Mouse (Mus musculus): Measurements from ENCODE around the gene Gramd1b. TPM values are rescaled to one million over a fixed set of nuclear protein-coding genes. Genes with fewer than 3 reads are reported as not detected.

Gramd1b gene
- polyA plus RNA-seq, 1 experiment from 2014 or later, result 3.0 TPM

DNA sequence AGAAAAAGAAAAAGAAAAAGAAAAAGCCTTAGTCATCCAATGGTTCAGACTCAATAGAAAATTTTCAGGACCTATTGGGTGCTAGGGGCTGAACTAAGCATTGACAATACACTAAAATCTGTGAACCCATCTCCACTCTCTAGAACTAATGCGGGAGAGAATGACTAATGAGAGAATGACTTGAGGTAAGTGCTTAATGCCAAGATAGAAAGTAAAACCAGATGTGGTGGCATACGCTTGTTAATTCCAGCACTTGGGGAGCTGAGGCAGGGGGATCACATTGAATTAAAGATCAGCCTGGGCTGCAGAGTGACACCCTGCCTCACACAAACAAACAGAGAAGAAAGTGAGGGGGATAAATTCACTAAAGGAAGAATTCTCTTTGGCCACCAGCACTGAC lies 131.0 kb downstream of the Gramd1b start:
- no peaks in the 10 kb centered on the region for H3K27me3 ChIP-seq (replicated peaks)
- 86% methylated on average over 2 of the region's 2 CpGs for WGBS

GRCm38 (mm10) chr9:40399359-40399932 lies 131.7 kb downstream of the Gramd1b start:
- ATAC-seq, result no peak
- H3K27ac ChIP-seq, result no peak overlapping the region
- no peaks in the 10 kb centered on the region for H3K27me3 ChIP-seq (replicated peaks)
- no peaks in the 10 kb centered on the region for H3K9me3 ChIP-seq
- no peaks in the 10 kb centered on the region for H3K36me3 ChIP-seq
- H3K9ac ChIP-seq, result no peak overlapping the region
- H3K4me2 ChIP-seq (replicated peaks), result no peak overlapping the region
- no peak overlapping the region for H3K4me3 ChIP-seq (replicated peaks)
- WGBS, result 78% methylated on average over 6 of the region's 6 CpGs
- no peaks in the 10 kb centered on the region; the same call in 1 of the 2 replicates for H3K4me1 ChIP-seq (replicated peaks)

More for the DNA sequence above, 131.0 kb downstream of the Gramd1b start:
- Histone ChIP-seq H3K4me3 (replicated peaks) (no peak overlapping the region), H3K27ac (no peak overlapping the region), H3K4me1 (replicated peaks) (no peaks in the 10 kb centered on the region; the same call in 1 of the 2 replicates), H3K9me3 (no peaks in the 10 kb centered on the region), H3K36me3 (no peaks in the 10 kb centered on the region), H3K9ac (no peak overlapping the region), H3K4me2 (replicated peaks) (no peak overlapping the region)
- no peak for ATAC-seq

DNA sequence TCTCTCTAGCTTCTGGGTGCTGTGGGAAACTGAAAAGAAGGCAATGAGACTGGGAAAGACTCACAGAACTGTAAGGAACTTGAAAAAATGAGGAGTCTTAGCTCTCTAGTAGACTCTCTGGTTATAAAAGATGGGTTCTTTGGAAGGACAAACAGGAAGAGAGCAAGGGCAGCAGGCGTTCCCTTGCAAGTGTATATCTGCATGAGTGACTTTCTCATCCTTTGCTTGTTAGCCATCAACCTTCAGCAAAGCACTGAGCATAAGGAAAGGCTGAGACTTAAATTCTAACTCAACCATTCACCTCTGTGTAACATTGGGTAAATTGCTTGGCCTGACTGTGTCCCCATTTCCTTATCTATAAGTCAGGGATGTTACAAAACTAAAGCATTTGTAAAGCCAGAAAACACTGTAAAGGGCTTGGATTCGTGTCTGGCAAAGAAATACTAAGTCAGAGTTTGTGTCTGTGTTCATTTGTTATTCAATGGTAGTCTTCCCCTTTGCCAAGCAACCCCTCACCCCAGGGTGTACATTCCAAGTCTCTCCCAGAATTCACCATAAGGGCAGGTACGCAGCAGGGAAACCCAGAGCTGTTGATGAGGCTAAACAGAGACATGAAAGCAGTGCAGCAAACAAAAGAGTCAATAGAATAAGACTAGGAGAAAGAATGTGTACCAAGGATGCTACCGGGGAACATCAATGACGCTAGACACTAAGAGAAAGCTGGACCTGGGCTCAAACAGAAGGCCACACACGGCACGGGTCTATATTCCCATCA lies 133.5 kb downstream of the Gramd1b start:
- no peaks in the 10 kb centered on the region; the same call in 1 of the 2 replicates for H3K4me1 ChIP-seq (replicated peaks)
- no peaks in the 10 kb centered on the region for H3K27me3 ChIP-seq (replicated peaks)
- H3K4me3 ChIP-seq (replicated peaks), result no peak overlapping the region
- 78% methylated on average over 7 of the region's 7 CpGs for WGBS
- no peak for ATAC-seq
- no peaks in the 10 kb centered on the region for H3K9me3 ChIP-seq
- H3K27ac ChIP-seq, result no peak overlapping the region
- no peak overlapping the region for H3K4me2 ChIP-seq (replicated peaks)
- no peaks in the 10 kb centered on the region for H3K36me3 ChIP-seq
- H3K9ac ChIP-seq, result no peak overlapping the region

DNA sequence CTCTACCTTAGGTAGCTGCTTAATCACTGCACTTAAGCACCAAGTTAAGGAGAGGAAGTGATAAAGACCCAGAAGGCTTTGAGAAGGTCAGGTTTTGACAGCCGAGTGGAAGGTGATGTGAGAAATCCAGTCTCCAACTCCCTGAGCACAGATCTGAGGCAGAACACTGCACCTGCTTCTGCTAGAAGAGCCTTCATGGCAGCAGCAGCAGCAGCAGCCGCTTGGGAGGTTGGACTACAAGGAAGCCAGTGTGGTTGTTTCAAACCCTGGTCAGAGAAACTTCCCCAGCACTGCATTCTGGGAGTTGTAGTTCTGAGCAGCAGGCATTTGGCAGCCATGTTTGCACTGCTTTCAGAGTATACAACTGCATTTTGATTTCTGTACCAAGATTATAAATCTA lies 134.1 kb downstream of the Gramd1b start:
- Histone ChIP-seq H3K4me1 (replicated peaks) (peaks cover 6% of the 10 kb centered on the region), H3K4me3 (replicated peaks) (peak overlapping the region; percentile 12; the same call in 1 of the 2 replicates), H3K9ac (no peak overlapping the region), H3K27ac (no peak overlapping the region), H3K4me2 (replicated peaks) (peak overlapping the region; percentile 44), H3K27me3 (replicated peaks) (no peaks in the 10 kb centered on the region), H3K36me3 (no peaks in the 10 kb centered on the region), H3K9me3 (no peaks in the 10 kb centered on the region)
- 28% methylated on average over 2 of the region's 2 CpGs for WGBS
- peak; percentile 80 for ATAC-seq

- Histone ChIP-seq H3K9me3 (no peaks in the 10 kb centered on the region), H3K9ac (no peak overlapping the region), H3K27ac (no peak overlapping the region), H3K4me1 (replicated peaks) (peaks cover 14% of the 10 kb centered on the region), H3K4me2 (replicated peaks) (no peak overlapping the region), H3K4me3 (replicated peaks) (no peak overlapping the region), H3K27me3 (replicated peaks) (no peaks in the 10 kb centered on the region), H3K36me3 (no peaks in the 10 kb centered on the region)
- ATAC-seq, result no peak
- 78% methylated on average over 2 of the region's 2 CpGs for WGBS
These were observed 135.0 kb downstream of the Gramd1b start for GRCm38 (mm10) chr9:40396171-40396570.

- no peak overlapping the region; the same call in 1 of the 2 replicates for H3K9ac ChIP-seq
- WGBS, result 33% methylated on average over 20 of the region's 20 CpGs
- H3K9me3 ChIP-seq, result no peaks in the 10 kb centered on the region
These were observed 139.1 kb downstream of the Gramd1b start for GRCm38 (mm10) chr9:40391852-40392695.

DNA sequence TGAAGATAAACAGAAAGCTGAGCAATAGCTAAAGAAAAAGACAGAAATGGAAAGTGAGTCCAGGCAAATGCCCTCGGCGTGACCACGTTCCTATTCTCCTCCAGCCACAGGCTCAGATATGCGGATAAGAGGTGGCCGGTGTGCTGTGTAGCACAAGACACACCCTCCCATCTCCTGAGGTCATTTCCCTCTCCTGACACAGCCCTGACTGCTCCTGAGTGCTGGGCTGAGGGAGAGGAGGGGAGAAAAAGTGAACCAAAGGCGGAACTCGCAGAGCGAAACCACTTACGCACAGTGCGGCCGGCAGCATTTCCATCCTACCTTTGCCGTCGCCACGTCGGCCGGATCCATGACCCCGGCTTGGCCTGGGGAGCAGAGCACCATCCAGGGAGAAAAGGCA lies 139.8 kb downstream of the Gramd1b start:
- H3K36me3 ChIP-seq, result no peaks in the 10 kb centered on the region
- H3K9ac ChIP-seq, result no peak overlapping the region
- H3K4me2 ChIP-seq (replicated peaks), result no peak overlapping the region
- H3K4me3 ChIP-seq (replicated peaks), result no peak overlapping the region
- peak; percentile 41 for ATAC-seq
- no peak overlapping the region for H3K27ac ChIP-seq
- WGBS, result 73% methylated on average over 17 of the region's 17 CpGs
- peaks cover 14% of the 10 kb centered on the region for H3K4me1 ChIP-seq (replicated peaks)
- H3K27me3 ChIP-seq (replicated peaks), result no peaks in the 10 kb centered on the region
- H3K9me3 ChIP-seq, result no peaks in the 10 kb centered on the region

More at GRCm38 (mm10) chr9:40391852-40392695, 139.1 kb downstream of the Gramd1b start:
- Histone ChIP-seq H3K4me2 (replicated peaks) (peak overlapping the region; percentile 45), H3K36me3 (no peaks in the 10 kb centered on the region), H3K4me1 (replicated peaks) (peaks cover 14% of the 10 kb centered on the region), H3K4me3 (replicated peaks) (no peak overlapping the region), H3K27ac (peak overlapping the region; percentile 41), H3K27me3 (replicated peaks) (no peaks in the 10 kb centered on the region)
- ATAC-seq, result peak; percentile 67

GRCm38 (mm10) chr9:40390904-40391303 lies 140.3 kb downstream of the Gramd1b start:
- H3K27me3 ChIP-seq (replicated peaks), result no peaks in the 10 kb centered on the region
- H3K4me1 ChIP-seq (replicated peaks), result peaks cover 14% of the 10 kb centered on the region
- H3K9me3 ChIP-seq, result no peaks in the 10 kb centered on the region
- H3K36me3 ChIP-seq, result no peaks in the 10 kb centered on the region
- ATAC-seq, result peak; percentile 74
- H3K4me3 ChIP-seq (replicated peaks), result no peak overlapping the region
- 44% methylated on average over 8 of the region's 8 CpGs for WGBS
- no peak overlapping the region for H3K27ac ChIP-seq
- H3K4me2 ChIP-seq (replicated peaks), result no peak overlapping the region
- H3K9ac ChIP-seq, result no peak overlapping the region

- Histone ChIP-seq H3K27ac (no peak overlapping the region), H3K4me2 (replicated peaks) (no peak overlapping the region), H3K4me3 (replicated peaks) (no peak overlapping the region), H3K36me3 (no peaks in the 10 kb centered on the region), H3K27me3 (replicated peaks) (no peaks in the 10 kb centered on the region), H3K9ac (no peak overlapping the region), H3K4me1 (replicated peaks) (peaks cover 14% of the 10 kb centered on the region), H3K9me3 (no peaks in the 10 kb centered on the region)
- no peak for ATAC-seq
- WGBS, result 91% methylated on average over 8 of the region's 8 CpGs
These were observed 140.8 kb downstream of the Gramd1b start for GRCm38 (mm10) chr9:40390396-40390760.

- no peaks in the 10 kb centered on the region for H3K36me3 ChIP-seq
- H3K9ac ChIP-seq, result no peak overlapping the region
- no peak overlapping the region for H3K4me2 ChIP-seq (replicated peaks)
- H3K9me3 ChIP-seq, result no peaks in the 10 kb centered on the region
- no peak overlapping the region for H3K27ac ChIP-seq
- H3K4me3 ChIP-seq (replicated peaks), result no peak overlapping the region
- no peaks in the 10 kb centered on the region for H3K27me3 ChIP-seq (replicated peaks)
- 84% methylated on average over 8 of the region's 8 CpGs for WGBS
- H3K4me1 ChIP-seq (replicated peaks), result peaks cover 14% of the 10 kb centered on the region
- no peak for ATAC-seq
These were observed 141.4 kb downstream of the Gramd1b start for GRCm38 (mm10) chr9:40389669-40390395.

- 75% methylated on average over 6 of the region's 6 CpGs for whole genome bisulfite sequencing
These were observed 142.0 kb downstream of the Gramd1b start for GRCm38 (mm10) chr9:40389175-40389574.

DNA sequence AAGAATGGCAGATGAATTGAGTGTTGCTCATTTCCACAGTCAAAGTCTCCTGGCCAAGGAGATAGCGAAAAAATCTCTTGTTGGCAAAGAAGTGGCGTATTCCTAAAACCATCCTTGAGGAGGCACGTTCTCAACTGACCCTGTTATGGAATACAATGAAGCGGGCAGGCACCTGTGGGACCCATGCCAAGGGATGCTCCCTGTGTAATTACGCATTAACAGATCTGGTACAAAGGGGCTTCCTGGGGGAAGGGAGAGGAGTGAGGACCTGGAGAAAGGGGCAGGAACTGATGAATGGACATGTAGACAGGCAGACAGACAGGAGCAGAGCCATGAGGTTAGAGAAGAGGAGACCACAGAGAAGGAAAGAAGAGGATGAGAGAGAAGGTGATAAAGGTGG lies 146.4 kb downstream of the Gramd1b start:
- H3K9me3 ChIP-seq, result no peaks in the 10 kb centered on the region
- no peak for ATAC-seq
- no peaks in the 10 kb centered on the region for H3K36me3 ChIP-seq
- no peak overlapping the region for H3K4me3 ChIP-seq (replicated peaks)
- H3K27me3 ChIP-seq (replicated peaks), result no peaks in the 10 kb centered on the region
- no peaks in the 10 kb centered on the region for H3K4me1 ChIP-seq (replicated peaks)
- WGBS, result 90% methylated on average over 5 of the region's 5 CpGs
- no peak overlapping the region for H3K9ac ChIP-seq
- no peak overlapping the region for H3K4me2 ChIP-seq (replicated peaks)
- H3K27ac ChIP-seq, result no peak overlapping the region

More at GRCm38 (mm10) chr9:40389175-40389574, 142.0 kb downstream of the Gramd1b start:
- H3K4me2 ChIP-seq (replicated peaks), result no peak overlapping the region
- no peak for ATAC-seq
- no peak overlapping the region for H3K9ac ChIP-seq
- H3K27ac ChIP-seq, result no peak overlapping the region
- H3K4me1 ChIP-seq (replicated peaks), result peaks cover 14% of the 10 kb centered on the region
- H3K9me3 ChIP-seq, result no peaks in the 10 kb centered on the region
- no peak overlapping the region for H3K4me3 ChIP-seq (replicated peaks)
- H3K27me3 ChIP-seq (replicated peaks), result no peaks in the 10 kb centered on the region
- no peaks in the 10 kb centered on the region for H3K36me3 ChIP-seq

All from intestine, embryonic 15.5 days (tissue).